Mouse (Mus musculus): ENCODE measurements around the gene Hoxc12. TPM values are rescaled to one million over a fixed set of nuclear protein-coding genes. Genes with fewer than 3 reads are reported as not detected.

The Hoxc12 gene
- polyA plus RNA-seq, 1 experiment from 2014 or later = 2.8 TPM

- under 1% methylated on average over 21 of the region's 21 CpGs for WGBS
- peak overlapping the region; percentile 82 for H3K4me2 ChIP-seq
Measured at GRCm38 (mm10) chr15:102975688-102976111, 39.1 kb downstream of the Hoxc12 start.

DNA sequence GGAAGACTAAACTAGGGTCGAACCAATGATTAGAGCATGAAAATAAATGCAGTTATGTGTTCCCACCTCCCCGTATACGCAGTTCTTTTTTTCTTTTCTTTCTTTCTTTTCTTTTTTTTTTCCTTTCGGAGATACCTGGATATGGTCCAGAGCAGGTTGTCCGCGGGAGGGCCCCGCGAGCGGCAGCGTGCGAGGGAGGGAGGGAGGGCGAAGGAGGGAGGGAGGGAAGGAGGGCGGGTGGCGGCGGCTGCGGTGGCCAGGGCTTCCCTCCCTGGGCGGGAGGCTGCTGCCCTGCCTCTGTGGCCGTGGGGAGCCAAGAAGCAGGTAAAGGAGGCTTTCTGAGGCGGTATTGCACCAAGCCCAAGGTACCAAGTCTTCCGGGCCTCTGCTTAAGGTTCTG is 39.6 kb downstream of the Hoxc12 start, which contains the start of gene Hoxc9:
Gene Hoxc9, plus strand, starts transcription at position 269 of the 400 bp plus-strand sequence.
- WGBS = under 1% methylated on average over 12 of the region's 20 CpGs

More at GRCm38 (mm10) chr15:102975688-102976111, 39.1 kb downstream of the Hoxc12 start:
- H3K27me3 ChIP-seq = peaks cover 97% of the 10 kb centered on the region
- peak overlapping the region; percentile 73 for H3K27ac ChIP-seq
- ATAC-seq (ENCODE audit: insufficient number of reproducible peaks, insufficient read depth, low FRiP score, low TSS enrichment, low read depth) = no peak
- H3K4me3 ChIP-seq (replicated peaks) = peak overlapping the region; percentile 40
- no peaks in the 10 kb centered on the region for H3K9me3 ChIP-seq
- H3K9ac ChIP-seq (replicated peaks) = peak overlapping the region; percentile 71
- H3K36me3 ChIP-seq = no peaks in the 10 kb centered on the region
- H3K4me1 ChIP-seq (replicated peaks) = peaks cover 70% of the 10 kb centered on the region

DNA sequence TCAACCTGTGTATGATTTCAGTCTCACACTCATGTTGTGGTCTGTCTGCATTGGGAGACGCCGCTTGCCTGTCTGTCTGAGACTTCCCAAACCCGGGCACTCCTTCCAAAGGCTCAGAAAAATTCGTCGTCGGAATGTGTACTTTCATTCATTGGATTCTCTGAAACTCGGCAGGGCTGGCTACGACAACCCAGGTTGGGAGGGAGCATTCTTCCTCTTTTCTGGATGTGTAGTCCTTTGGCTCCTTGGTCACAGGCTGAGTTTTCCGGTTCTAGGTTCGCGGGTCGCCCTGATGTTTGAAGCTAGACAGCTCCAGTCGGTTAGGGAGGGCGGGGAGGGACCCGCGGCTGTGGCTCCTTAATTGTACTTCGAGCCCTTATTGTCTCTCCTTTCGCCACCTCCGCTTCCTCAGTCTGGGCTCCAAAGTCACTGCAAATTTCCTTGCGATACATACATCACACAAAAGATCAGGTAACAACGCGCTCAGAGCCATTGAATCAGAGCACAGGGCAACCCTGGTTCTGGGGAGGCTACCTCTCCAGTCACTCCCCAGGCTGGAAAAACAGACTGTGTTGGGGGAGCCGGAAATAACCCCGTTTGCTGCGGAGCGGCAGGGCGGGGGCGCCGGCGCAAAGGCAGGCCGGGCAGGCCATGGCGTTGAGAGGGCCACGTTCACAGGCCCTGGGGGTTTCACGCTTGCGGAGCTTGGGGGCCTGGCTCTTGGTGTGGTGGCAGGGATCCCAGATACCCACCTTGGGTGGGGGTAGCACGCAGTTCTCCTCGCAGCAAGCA is 40.3 kb downstream of the Hoxc12 start:
- H3K27me3 ChIP-seq = peaks cover 98% of the 10 kb centered on the region
- peak overlapping the region; percentile 40 for H3K4me3 ChIP-seq (replicated peaks)
- ATAC-seq (ENCODE audit: insufficient number of reproducible peaks, insufficient read depth, low FRiP score, low TSS enrichment, low read depth) = no peak
- peak overlapping the region; percentile 82 for H3K4me2 ChIP-seq
- peaks cover 73% of the 10 kb centered on the region for H3K4me1 ChIP-seq (replicated peaks)
- no peaks in the 10 kb centered on the region for H3K36me3 ChIP-seq
- peak overlapping the region; percentile 73 for H3K27ac ChIP-seq
- peak overlapping the region; percentile 71 for H3K9ac ChIP-seq (replicated peaks)
- WGBS = 2% methylated on average over 37 of the region's 37 CpGs
- no peaks in the 10 kb centered on the region for H3K9me3 ChIP-seq

More for the DNA sequence above, 39.6 kb downstream of the Hoxc12 start, which contains the start of gene Hoxc9:
- H3K27me3 ChIP-seq = peaks cover 97% of the 10 kb centered on the region
- H3K4me1 ChIP-seq (replicated peaks) = peaks cover 71% of the 10 kb centered on the region
- ATAC-seq (ENCODE audit: insufficient number of reproducible peaks, insufficient read depth, low FRiP score, low TSS enrichment, low read depth) = no peak
- peak within 1 kb of the TSS; percentile 71 for H3K9ac ChIP-seq (replicated peaks)
- H3K9me3 ChIP-seq = no peaks in the 10 kb centered on the region
- H3K36me3 ChIP-seq = no peaks in the 10 kb centered on the region
- peak within 1 kb of the TSS; percentile 82 for H3K4me2 ChIP-seq
- peak within 1 kb of the TSS; percentile 73 for H3K27ac ChIP-seq
- peak within 1 kb of the TSS; percentile 40 for H3K4me3 ChIP-seq (replicated peaks)

GRCm38 (mm10) chr15:102977423-102977974 is 40.9 kb downstream of the Hoxc12 start:
- under 1% methylated on average over 16 of the region's 16 CpGs for WGBS
- Histone ChIP-seq H3K9ac (replicated peaks) (peak overlapping the region; percentile 71), H3K4me1 (replicated peaks) (peaks cover 74% of the 10 kb centered on the region), H3K27me3 (peaks cover 98% of the 10 kb centered on the region), H3K27ac (peak overlapping the region; percentile 73), H3K4me3 (replicated peaks) (peak overlapping the region; percentile 40), H3K36me3 (no peaks in the 10 kb centered on the region), H3K9me3 (no peaks in the 10 kb centered on the region), H3K4me2 (peak overlapping the region; percentile 82)
- no peak for ATAC-seq (ENCODE audit: insufficient number of reproducible peaks, insufficient read depth, low FRiP score, low TSS enrichment, low read depth)

- Histone ChIP-seq H3K27ac (0 out of 2 replicates have a peak overlapping the region, but pooled peaks have one; percentile 73), H3K36me3 (no peaks in the 10 kb centered on the region), H3K9ac (replicated peaks) (peak overlapping the region; percentile 50), H3K9me3 (no peaks in the 10 kb centered on the region), H3K27me3 (peaks cover 98% of the 10 kb centered on the region), H3K4me1 (replicated peaks) (peaks cover 79% of the 10 kb centered on the region), H3K4me2 (peak overlapping the region; percentile 82), H3K4me3 (replicated peaks) (peak overlapping the region; percentile 40)
- ATAC-seq (ENCODE audit: insufficient number of reproducible peaks, insufficient read depth, low FRiP score, low TSS enrichment, low read depth) = no peak
- WGBS = 3% methylated on average over 13 of the region's 13 CpGs
Measured at GRCm38 (mm10) chr15:102978615-102979515, 42.3 kb downstream of the Hoxc12 start.

DNA sequence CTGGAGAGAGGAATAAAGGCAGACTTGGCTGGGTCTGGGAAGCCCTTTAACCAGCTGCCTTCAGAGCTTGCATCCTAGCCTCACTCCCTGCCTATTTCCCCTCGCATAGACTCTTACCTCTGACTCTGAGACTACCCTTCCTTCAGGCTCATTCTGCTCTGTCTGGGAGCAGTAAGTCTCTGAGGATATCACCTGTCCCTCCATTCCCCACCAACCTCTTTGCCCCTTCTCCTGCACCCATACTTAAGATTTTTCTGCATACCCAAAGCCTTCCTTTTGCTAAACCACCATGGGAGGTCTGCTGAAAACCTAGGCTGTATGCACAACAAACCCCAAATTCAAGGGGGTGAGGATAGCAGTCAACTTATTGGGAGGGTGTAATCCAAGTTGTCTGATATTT is 43.4 kb downstream of the Hoxc12 start:
- WGBS = 0% methylated on average over 1 of the region's 1 CpGs
- peaks cover 82% of the 10 kb centered on the region for H3K4me1 ChIP-seq (replicated peaks)

GRCm38 (mm10) chr15:102980352-102980751 is 43.8 kb downstream of the Hoxc12 start:
- H3K4me1 ChIP-seq (replicated peaks) = peaks cover 83% of the 10 kb centered on the region
- WGBS = 3% methylated on average over 11 of the region's 11 CpGs
- peak overlapping the region; percentile 53 for H3K4me3 ChIP-seq (replicated peaks)
- no peaks in the 10 kb centered on the region for H3K9me3 ChIP-seq
- peaks cover 99% of the 10 kb centered on the region for H3K27me3 ChIP-seq
- H3K36me3 ChIP-seq = no peaks in the 10 kb centered on the region
- H3K27ac ChIP-seq = peak overlapping the region; percentile 50
- ATAC-seq (ENCODE audit: insufficient number of reproducible peaks, insufficient read depth, low FRiP score, low TSS enrichment, low read depth) = no peak
- H3K9ac ChIP-seq (replicated peaks) = no peak overlapping the region
- H3K4me2 ChIP-seq = peak overlapping the region; percentile 82

More for the DNA sequence above, 43.4 kb downstream of the Hoxc12 start:
- peaks cover 99% of the 10 kb centered on the region for H3K27me3 ChIP-seq
- peak overlapping the region; percentile 82 for H3K4me2 ChIP-seq
- peak overlapping the region; percentile 40; the same call in 1 of the 2 replicates for H3K4me3 ChIP-seq (replicated peaks)
- H3K36me3 ChIP-seq = no peaks in the 10 kb centered on the region
- no peak overlapping the region; the same call in 1 of the 2 replicates for H3K9ac ChIP-seq (replicated peaks)
- no peaks in the 10 kb centered on the region for H3K9me3 ChIP-seq
- no peak for ATAC-seq (ENCODE audit: insufficient number of reproducible peaks, insufficient read depth, low FRiP score, low TSS enrichment, low read depth)
- no peak overlapping the region for H3K27ac ChIP-seq

DNA sequence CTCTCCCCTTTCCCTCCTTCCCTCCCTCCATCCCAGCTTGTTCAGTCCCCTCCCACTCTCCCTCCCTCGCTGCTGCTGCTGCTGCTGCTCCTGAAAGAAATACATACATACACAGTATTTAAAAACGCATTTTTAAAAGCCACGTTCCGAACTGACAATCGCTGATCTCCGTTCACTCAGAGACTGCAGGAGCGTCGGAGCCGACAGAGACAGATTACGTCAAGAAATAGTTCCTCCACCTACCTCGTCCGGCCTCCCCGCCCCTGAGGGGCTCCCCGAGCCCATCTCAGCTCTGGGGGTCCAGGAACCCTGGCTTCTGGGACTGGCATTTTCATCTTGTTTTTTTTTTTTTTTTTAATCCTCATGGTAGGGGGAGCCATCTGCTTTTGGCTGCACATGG is 44.4 kb downstream of the Hoxc12 start:
- 0 out of 2 replicates have a peak overlapping the region, but pooled peaks have one; percentile 31 for H3K9ac ChIP-seq (replicated peaks)
- peak overlapping the region; percentile 82 for H3K4me2 ChIP-seq
- H3K4me1 ChIP-seq (replicated peaks) = peaks cover 81% of the 10 kb centered on the region
- H3K9me3 ChIP-seq = no peaks in the 10 kb centered on the region
- no peaks in the 10 kb centered on the region for H3K36me3 ChIP-seq
- H3K4me3 ChIP-seq (replicated peaks) = peak overlapping the region; percentile 53
- ATAC-seq (ENCODE audit: insufficient number of reproducible peaks, insufficient read depth, low FRiP score, low TSS enrichment, low read depth) = no peak
- peak overlapping the region; percentile 50 for H3K27ac ChIP-seq
- under 1% methylated on average over 14 of the region's 14 CpGs for WGBS
- peaks cover 99% of the 10 kb centered on the region for H3K27me3 ChIP-seq

GRCm38 (mm10) chr15:102981379-102982288 is 45.1 kb downstream of the Hoxc12 start:
- no peak for ATAC-seq (ENCODE audit: insufficient number of reproducible peaks, insufficient read depth, low FRiP score, low TSS enrichment, low read depth)

DNA sequence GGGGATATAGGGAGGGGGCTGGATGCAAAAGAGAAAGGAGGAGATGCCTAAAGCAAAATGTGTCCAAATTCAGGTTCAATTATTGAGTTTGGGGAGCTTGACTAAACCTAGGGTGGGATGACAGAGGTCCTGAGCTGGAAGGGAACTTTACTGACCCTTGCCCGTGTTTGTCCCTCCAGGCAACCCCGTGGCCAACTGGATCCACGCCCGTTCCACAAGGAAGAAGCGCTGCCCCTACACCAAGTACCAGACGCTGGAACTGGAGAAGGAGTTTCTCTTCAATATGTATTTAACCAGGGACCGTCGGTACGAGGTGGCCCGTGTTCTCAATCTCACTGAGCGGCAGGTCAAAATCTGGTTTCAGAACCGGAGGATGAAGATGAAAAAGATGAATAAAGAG is 47.2 kb downstream of the Hoxc12 start:
- no peaks in the 10 kb centered on the region for H3K9me3 ChIP-seq
- peaks cover 99% of the 10 kb centered on the region for H3K27me3 ChIP-seq
- H3K9ac ChIP-seq (replicated peaks) = no peak overlapping the region
- peaks cover 56% of the 10 kb centered on the region for H3K4me1 ChIP-seq (replicated peaks)
- no peak overlapping the region for H3K27ac ChIP-seq
- ATAC-seq (ENCODE audit: insufficient number of reproducible peaks, insufficient read depth, low FRiP score, low TSS enrichment, low read depth) = no peak
- WGBS = 3% methylated on average over 12 of the region's 12 CpGs
- no peaks in the 10 kb centered on the region for H3K36me3 ChIP-seq
- peak overlapping the region; percentile 82 for H3K4me2 ChIP-seq
- peak overlapping the region; percentile 53 for H3K4me3 ChIP-seq (replicated peaks)

More at GRCm38 (mm10) chr15:102981379-102982288, 45.1 kb downstream of the Hoxc12 start:
- peaks cover 99% of the 10 kb centered on the region for H3K27me3 ChIP-seq
- H3K36me3 ChIP-seq = no peaks in the 10 kb centered on the region
- WGBS = under 1% methylated on average over 88 of the region's 88 CpGs
- peak overlapping the region; percentile 74 for H3K27ac ChIP-seq
- peak overlapping the region; percentile 53 for H3K4me3 ChIP-seq (replicated peaks)
- peak overlapping the region; percentile 82 for H3K4me2 ChIP-seq
- no peaks in the 10 kb centered on the region for H3K9me3 ChIP-seq
- H3K4me1 ChIP-seq (replicated peaks) = peaks cover 75% of the 10 kb centered on the region
- H3K9ac ChIP-seq (replicated peaks) = peak overlapping the region; percentile 81

All from limb, embryonic 12.5 days (tissue).